Mouse (Mus musculus): Measurements from ENCODE around the gene Cox7a2l.

Gene Cox7a2l

DNA sequence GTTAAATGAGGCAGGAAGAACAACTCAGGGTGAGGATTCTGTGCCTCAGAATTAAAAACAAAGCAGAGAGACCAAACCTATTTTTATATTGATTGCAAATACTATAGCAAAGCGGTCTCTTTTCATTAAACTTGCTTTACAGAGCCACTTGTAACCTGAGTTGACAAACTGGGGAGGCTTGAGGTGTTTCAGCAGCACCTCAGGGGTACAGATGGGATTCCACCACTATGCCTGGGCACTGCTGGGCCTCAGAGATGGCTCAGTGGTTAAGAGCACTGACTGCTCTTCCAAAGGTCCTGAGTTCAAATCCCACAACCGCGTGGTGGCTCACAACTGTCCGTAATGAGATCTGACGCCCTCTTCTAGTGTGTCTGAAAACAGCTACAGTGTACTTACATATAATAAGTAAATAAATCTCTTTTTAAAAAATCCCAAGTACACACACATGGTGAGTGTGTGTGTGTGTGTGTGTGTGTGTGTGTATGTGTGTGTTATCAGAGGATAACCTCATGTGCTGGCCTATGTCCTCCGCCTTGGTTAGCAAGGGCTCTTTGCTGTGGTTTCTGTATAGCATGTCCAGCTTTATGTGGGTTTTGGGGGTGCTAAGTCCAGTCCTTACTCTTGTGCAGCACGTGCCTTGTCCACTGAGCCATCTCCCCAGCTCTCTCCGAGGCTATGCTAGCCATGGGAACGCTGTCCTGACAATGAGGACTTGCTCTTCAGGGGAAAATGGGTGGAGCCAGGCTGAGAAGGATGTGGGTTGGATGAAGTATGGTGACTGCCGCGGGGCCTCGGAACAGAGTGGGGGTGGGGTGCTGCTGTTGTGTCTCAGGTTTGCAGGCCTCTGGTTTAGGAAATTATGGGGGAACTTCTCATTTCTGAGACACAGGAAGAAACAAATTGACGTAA lies 9.7 kb upstream of the Cox7a2l start:
- DNase-seq, result peak; percentile 73 to 83

DNA sequence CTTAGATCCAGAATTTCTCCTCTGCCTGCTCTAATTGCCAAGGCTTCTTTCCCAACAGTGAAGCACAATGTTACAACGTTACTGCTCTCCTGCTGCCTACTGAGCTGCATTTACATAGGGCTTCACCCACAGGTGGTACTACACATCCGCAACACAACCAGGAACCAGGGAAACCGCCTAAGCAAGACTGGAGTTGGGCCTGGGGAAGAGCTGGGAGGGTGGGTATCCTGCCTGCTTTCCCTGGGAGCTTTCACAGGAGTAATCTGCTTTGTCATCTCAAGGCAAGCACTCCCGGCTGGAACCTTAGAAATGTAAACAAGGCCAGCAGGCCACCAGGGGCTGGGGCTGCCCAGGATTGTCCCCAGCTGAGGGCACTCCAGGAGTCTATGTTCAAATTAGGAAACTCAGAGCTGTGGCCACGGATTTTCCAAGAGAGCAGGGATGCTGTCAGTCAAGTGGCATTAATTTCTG lies 9.0 kb upstream of the Cox7a2l start:
- peak; percentile 22 to 40 for DNase-seq

DNA sequence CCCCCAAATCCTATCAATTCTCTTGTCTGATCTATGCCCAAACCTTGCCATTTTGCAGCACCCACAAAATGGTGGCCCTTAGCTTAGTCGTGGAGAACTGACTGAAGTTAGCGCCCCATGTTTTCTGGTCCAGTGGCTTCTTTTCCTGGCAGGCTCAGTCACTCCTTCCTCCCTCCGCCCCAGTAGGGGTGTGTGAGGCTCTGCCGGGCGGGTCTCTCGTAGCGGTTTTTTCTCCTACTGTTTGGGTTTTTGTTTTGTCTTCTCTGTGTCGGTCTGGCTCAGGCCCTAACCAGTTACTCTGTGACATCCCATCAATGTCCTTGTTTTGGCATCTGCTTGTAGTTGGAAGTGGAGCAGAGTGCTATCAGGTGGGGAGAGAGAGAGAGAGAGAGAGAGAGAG lies 8.5 kb upstream of the Cox7a2l start:
- DNase-seq, result peak; percentile 27 to 46

DNA sequence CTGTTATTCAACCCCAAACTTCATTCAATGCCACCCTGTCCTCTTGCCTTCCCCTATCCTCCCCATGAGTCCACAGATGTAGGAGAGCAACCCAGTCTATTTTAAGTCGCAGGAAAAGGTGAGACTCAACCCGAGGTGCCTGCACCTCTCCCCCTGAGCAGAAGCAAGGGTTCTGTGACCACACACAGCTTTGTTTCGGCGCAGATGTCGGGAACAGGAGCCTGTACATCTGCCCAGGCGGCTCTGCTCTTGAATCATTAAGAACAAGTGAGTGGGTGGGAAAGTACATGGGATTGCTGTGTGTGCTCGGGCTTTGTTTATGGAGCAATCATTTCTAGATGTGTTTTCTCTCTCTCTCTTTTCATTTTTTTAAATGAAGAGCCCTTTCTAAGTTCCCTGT lies 7.6 kb upstream of the Cox7a2l start:
- DNase-seq, result peak; percentile 21 to 54

DNA sequence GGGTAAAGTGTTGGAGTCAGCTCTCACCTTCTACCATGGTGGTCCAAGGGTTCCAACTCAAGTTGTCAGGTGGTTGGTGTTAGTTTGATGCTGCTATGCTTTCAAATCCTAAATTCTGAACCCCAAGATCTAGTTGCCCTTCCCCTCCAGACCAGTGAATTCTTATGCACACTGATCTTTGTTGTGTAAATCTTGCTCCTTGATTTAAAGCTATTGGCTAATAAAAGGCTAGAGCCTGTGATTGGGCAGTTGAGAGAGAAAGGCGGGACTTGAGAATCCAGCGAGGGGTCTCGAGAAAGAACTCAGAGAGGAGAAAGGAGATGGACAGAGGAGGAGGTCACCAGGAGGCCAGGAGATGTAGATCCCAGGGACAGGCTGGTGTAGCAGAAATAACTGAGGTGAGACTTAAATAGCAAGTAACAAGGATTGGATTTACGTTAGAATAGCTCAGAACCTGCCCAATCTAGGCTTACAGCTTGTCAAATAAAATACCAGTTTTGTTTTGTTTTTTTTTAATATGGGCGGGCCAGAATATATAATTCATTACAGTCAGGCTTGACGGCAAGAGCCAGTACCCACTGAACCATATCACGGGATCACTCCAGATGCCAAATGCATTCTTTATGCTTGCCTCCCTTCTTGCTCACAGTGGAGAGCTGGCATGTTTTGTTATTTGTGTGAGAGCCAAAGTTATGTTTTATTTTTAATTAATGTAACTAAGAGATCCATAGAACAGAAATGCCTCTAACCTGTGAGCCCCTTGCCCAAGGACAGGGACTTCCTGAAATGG lies 5.7 kb upstream of the Cox7a2l start:
- DNase-seq, result no peak

DNA sequence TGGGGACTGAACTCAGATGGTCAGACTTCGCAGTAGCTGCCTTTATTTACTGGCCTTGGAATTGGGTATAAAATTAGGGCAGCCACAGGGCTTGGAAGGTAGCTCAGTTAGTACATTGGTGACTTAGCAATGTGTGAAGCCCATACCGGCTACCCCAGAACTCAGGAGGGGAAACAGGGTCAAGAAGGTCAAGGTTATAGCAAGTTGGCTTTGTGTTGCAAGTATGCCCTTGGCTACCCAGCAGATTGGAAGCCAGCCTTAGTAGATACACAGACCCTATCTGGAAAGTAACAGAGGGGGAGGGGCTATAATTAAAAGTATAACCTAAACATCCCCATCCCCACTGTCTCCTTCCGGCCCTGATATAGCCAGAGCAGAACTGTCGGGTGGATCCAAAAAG lies 4.8 kb upstream of the Cox7a2l start:
- DNase-seq, result no peak

DNA sequence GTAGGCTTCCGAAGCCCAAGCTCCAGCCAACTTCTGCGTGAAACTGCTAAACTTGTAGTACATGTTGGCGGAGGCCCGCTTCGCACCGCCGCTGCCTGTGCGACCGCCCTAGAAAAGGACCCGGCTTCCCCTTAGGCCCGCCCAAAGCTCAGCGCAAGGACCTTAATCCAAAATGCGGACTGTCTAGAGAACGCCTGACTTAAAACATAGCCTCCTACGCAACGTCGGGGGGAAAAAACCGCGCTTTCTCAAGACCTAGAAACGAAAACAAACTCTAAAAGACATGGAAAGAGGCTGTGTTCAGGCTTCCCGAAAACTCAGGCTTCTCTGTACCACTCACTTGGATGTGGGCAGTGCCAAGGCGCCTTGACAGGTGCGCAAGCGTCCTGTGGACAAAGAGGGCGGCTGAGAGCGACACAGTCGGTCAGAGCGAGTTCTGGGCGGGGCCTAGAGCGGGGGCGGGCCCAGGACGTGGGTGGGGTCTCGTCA lies 2.9 kb downstream of the Cox7a2l start:
- peak; percentile 88 to 89 for DNase-seq

DNA sequence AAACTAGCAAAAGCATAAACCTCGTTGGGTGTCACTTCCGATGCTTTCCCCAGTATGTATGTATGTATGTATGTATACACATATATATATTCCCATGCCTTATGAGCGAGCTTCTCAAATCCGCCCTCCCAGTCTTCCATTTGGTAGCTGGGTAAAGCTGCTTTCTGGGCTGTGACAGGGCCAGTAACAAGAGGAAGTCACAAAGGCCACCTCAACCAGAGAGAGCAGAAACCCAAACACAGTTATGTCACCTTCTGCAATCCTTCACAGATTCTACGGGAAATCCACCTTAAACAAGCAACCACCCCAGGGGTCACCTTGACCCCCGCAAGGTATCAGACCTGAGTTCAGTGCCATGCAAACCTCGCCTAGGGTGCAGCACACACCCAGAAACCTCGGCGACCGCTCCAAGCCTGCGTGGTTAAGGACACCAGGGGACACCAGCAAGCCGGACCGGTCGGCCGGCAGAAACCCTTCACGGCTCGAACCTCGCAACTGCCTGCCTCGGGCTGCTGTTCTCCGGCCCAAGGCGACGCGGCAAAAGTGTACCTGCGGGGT lies 3.4 kb downstream of the Cox7a2l start:
- no peak for DNase-seq

DNA sequence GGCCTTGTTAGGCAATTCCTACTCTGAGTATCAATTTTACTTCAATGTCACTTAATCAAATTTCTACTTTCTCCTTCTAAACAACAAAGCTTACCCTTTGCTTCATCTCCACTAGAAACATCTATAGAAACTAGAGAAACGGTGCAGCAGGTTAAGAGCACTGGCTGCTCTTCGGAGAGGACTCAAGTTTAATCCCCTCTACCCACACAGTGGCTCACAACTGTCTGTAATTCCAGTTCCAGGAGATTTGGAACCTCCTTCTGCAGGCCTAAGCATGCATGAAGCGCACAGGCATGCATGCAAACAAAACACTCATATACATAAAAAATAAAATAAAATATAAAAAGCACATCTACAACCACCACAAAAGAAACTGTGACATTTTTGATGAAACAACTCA lies 5.0 kb downstream of the Cox7a2l start:
- no peak for DNase-seq

DNA sequence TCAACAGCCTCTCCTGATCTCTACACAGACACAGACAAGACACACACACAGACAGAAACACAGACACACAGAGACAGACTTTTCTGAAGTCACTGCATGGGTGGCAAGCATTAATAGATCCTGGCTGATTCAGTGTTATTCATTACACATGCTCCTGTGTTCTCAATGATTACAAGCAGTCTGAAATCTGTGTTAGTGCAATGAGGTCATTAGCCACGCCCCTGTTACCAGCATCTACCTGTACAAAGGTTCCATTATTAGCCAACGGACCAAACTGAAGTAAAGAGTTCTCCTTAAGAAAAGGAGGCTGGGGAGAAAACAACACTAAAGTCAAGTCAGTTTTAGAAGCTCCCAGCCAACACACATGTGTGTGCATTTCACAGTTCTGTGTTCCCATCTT lies 13.4 kb downstream of the Cox7a2l start:
- no peak for DNase-seq

DNA sequence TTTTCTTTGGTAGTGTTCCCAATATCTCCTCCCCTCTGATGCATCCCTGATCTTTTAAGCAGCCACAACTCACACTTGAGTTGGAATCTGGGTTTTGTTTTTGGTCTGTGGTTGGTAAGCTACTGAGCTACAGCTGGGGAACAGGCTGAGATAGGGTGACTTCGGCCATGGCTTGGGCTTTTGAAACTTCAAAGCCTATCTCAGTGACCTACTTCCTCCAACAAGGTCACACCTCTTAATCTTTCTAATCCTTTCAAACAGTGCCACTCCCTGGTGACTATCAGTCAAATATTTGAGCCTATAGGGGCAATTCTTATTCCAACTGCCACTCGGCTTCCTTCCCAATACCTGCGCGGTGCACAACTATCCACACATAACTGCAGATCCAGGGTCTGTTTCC lies 17.4 kb downstream of the Cox7a2l start:
- DNase-seq, result no peak

DNA sequence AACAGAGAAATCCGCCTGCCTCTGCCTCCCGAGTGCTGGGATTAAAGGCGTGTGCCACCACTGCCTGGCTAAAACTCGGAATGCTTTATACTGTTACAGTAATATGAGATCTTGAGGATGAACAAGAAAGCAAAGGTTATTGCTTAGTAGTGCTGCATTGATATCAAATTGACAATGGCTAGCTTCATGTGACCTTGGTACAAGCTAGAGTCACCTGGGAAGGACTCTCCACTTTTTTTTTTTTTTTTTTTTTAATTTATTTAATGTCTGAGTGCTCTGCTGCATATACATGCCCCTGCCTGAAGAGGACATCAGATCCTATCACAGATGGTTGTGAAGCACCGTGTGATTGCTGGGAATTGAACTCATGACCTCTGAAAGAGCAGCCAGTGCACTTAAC lies 18.2 kb downstream of the Cox7a2l start:
- DNase-seq, result no peak

DNA sequence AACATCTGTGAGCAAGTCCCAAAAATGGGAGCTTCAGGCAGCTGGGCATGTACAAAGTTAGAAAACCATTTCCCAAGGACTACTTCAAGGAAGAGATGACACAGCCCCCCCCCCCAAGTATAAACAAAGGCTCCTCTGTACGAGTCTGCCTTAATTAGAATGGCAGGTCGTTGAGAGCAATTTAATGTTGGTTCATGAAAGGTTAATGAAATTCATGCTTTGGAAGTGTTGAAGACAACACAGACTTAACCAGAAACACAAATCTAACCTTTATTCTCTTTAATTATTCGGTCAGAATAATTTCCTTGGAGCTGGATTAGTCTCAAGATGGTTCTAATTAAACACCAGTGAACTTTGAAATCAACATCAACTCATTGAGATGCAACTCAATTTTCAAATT lies 29.4 kb downstream of the Cox7a2l start:
- no peak for DNase-seq

DNA sequence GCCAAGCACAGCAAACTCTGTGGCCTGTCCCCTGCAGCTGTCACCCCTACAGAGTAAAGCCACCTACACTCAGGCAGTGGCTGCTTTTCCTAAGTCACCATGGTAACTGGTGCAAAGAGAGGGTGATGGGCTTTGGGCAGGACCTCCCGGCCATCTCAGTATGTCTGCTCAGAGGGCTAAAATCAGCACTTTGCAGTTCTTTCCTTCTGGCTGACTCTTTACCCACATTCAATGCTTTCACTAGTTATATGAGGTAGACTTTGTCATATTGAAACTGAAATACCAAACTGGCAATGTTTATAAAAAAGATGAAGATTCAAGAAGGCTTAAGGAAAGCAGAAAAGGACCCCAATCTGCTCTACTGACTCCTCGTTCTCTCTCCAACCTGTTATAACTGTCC lies 33.3 kb downstream of the Cox7a2l start:
- no peak for DNase-seq

DNA sequence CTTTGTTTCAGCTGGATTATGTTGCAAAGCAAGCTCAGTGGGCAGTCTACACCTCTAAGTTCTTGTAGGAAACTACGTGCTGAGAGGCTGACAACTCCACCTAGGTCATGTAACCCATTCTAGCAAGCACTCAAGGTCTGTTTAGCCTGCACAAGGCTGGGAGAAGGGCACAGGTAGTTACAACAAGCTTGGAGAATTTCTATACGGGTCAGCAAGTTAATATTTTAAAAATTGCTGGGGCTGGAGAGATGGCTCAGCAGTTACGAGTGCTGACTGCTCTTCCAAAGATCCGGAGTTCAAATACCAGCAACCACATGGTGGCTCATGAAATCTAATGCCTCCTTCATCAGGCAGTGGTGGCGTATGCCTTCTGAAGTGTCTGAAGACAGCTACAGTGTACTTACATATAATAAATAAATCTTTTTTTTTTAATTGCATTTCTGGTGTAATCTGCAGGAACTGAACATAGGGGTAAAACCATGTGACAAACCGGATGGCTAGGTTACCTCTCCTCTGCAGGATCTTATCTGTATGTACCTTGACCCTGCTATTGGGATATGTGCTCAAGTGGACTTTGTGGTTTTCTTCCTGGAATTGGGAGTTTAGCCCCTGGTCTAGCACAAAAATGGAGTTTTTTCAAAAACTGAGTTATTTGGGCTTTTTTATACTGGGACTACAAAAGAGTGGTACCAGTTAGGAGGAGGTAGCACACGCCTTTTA lies 34.2 kb downstream of the Cox7a2l start:
- DNase-seq, result no peak

DNA sequence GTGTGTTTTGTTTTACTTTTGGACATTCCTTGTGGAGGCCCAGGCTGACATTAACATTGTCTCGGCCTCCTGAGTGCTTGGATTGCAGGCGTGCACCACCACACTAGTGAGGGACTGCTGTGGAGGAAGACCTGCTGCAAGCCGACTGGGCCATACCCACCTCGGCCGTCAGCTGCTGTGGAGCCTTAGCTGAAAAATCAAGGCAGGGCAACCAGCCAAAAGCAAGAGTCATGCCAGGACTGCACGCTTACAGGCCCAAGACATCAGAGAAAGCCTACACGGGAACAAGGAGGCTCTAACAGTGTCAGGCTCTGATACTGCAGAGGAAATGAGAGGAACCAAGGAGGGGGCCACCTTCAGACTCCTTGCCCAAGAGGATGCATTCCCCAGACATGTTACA lies 35.6 kb downstream of the Cox7a2l start:
- no peak for DNase-seq

DNA sequence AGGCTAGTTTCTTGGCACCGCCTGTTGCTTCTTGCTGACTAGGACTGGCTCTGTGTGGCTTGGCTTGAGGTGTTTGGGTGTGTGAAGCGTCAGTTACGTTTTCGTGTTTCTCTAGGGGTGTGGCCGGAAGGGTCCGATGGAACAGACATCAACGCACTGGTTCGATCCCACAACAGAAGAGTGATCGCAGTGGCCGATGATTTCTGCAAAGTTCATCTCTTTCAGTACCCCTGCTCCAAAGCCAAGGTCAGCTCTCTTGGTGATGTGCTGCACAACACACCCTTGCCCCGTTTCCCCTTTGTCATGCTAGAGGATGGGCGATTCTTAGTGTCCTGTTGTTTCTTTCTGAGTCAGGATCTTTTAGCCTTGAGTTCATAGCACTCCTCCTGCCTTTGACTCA lies 40.0 kb downstream of the Cox7a2l start:
- no peak for DNase-seq

DNA sequence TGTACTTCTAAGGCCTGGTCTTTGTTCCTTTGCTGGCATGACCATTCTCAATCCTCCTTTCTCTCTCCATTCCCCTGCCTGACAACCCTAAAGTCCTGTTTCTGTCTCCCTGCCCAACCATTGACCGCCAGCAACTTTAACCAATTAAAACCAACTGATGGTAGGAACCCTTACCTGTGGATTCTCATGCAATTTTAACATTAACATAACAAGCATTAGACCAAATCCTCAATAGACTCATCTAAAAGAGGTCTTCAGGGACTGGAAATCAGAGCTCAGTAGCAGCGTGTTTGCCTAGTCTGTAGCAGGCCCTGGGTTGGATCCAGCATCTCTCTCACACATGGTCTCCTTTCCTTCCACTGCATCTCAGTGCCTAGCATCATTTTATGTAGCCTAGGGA lies 47.5 kb downstream of the Cox7a2l start:
- no peak for DNase-seq

DNA sequence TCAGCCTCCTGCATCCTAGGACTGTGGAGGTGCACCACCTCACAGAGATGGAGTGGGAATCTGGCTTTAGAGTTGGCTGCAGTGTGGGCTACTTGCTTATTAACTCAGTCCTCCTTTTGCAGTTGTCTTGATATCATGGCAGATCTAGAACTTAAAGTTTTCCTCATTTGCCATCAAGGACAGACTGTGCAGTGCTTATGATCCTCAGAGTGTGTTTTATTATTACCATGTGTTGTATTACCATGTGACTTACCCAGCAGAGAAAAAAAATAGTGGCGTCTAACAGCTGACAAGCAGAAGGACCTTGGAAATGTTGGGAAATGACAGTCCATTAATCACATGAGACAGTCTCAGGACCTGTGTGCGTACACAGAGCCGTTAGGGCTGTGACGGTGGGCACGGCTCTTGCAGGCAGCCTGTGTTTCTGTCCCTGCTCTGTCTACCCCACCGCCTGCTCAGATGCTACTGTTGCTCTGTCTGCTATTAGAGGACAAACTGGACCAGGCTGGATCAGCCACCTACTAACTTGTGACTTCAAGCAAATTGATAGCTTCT lies 50.4 kb downstream of the Cox7a2l start:
- DNase-seq, result no peak

DNA sequence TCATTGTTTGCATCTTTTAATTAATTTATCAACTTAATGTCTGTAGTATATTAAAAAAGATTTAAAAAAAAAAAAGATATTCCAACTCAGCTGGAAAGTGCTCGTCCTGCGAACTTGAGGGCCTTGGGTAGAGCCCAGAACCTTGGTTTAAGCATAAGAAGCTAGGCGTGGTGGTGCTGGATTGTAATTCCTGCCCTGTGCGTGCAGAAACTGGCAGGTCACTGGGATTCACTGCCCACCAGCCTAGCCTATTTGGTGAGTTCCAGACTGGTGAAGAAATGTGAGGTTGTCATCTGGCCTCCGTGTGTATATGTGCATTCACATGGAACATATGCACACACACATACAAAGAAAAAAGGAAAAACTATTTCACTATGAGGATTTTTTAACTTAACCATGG lies 51.2 kb downstream of the Cox7a2l start:
- DNase-seq, result no peak

DNA sequence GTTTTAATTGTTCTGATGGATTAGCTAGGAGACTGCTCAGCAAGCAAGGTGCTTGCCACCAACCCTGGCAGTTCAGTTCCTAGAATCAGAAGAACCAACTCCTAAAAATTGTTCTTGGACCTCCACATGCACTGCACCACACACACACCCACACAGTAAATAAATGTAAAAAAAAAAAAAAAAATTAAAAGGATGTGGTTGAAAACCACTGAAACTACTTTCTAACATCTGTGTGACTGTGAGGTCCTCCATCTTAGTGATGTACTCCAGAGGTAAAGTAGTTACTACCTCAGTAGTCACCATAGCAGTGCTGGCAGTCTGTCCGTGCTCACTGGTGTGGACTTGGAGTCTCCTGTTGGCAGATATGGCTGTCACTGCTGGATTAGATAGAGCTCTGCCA lies 59.9 kb downstream of the Cox7a2l start:
- no peak for DNase-seq

DNA sequence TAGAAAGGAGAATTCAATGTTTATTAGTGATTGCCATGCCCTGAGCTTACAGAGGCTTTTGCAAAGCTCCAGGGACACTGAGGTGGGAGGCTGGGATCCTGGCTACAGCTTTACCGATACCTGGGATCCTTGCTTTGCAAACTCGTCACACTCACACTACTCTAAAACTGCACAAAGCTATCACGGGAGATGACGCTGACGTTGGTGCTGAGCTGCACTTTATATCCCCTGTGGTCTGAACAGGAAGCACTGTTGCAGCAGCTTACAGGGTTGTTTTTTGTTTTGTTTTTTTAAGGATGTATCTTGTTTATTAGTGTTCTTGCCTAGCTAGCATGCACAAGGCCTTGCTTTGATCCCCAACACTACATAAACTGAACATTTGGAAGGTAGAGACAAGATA lies 63.5 kb downstream of the Cox7a2l start:
- DNase-seq, result no peak

DNA sequence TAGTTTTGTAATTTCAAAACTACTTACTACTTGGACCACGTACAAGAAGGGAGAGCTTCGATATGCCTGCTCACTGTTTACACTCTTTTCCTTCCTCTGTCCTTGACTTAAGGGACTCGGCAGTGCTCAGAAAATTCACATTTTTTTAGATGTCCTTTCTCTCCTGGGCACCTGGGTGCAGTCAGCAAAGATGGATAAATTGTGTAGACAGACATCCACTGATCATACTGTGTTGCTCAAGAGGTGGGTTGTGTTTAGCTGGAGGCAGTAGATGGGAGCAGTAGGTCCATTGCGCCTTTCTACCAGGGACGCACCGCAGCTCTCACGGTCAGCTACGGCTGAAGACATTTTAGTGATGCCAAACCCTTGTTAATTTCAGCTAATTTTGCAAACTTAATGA lies 64.7 kb downstream of the Cox7a2l start:
- no peak for DNase-seq

Measured in thymus, postnatal 36 days (tissue).